11 mouse cellular contexts compared by ENCODE assay signal in genomic region chr10:92161501-92161900, GRCm38 (mm10).
A peak's percentile ranks its signal among the peaks of the same experiment; 100 is the strongest.
DNase-seq lines count a peak whose midpoint lies in the region; ATAC-seq and TF ChIP-seq lines count a peak whose summit lies in the region.
"Had no signal": no experiment of that assay in that cellular context is flagged by ENCODE, and none has a peak within 500 bp of the region (broad histone marks: within the 10 kb centered on the region; RNA-seq: fewer than 3 reads in every experiment).

No protein-coding gene starts in this region.

- no peak for DNase-seq in kidney, postnatal 0 days (ENCODE audit: low spot score)
- DNase-seq in kidney, postnatal 10 days = no peak
- DNase-seq in midbrain, embryonic 11.5 days (ENCODE audit: low spot score, missing footprints) = peak; percentile 91
- no peak for DNase-seq in thymus, postnatal 25 days
- DNase-seq in thymus, postnatal 36 days = no peak
- no peak for DNase-seq in thymus, adult 2 months
- DNase-seq in kidney, postnatal 4 days = no peak
- DNase-seq: lung, postnatal 10 days had no signal

- no peaks in the 10 kb centered on the region for H3K36me3 ChIP-seq in kidney, postnatal 0 days (ENCODE audit: insufficient read depth, low read length)
- H3K36me3 ChIP-seq in forebrain, embryonic 15.5 days = no peaks in the 10 kb centered on the region
- H3K36me3 ChIP-seq in midbrain, embryonic 11.5 days (ENCODE audit: control insufficient read depth, insufficient read depth, low read length) = no peaks in the 10 kb centered on the region
- no peaks in the 10 kb centered on the region for H3K36me3 ChIP-seq in thymus, adult 2 months (ENCODE audit: control insufficient read depth, insufficient read depth, low read length)
- H3K36me3 ChIP-seq: stomach, embryonic 15.5 days had no signal

- H3K4me1 ChIP-seq in kidney, postnatal 0 days (replicated peaks; ENCODE audit: insufficient read depth, low read length) = no peaks in the 10 kb centered on the region
- peaks cover 25% of the 10 kb centered on the region for H3K4me1 ChIP-seq in forebrain, embryonic 15.5 days
- H3K4me1 ChIP-seq in midbrain, embryonic 11.5 days (ENCODE audit: control insufficient read depth, insufficient read depth, low read length) = peaks cover 6% of the 10 kb centered on the region; the same call in 1 of the 2 replicates
- no peaks in the 10 kb centered on the region for H3K4me1 ChIP-seq in thymus, adult 2 months (replicated peaks; ENCODE audit: control insufficient read depth, insufficient read depth, low read length)

- H3K4me3 ChIP-seq in kidney, postnatal 0 days (replicated peaks; ENCODE audit: low read depth, low read length) = no peak overlapping the region
- H3K4me3 ChIP-seq in forebrain, embryonic 15.5 days = peak overlapping the region; percentile 34
- peak overlapping the region; percentile 38 for H3K4me3 ChIP-seq in midbrain, embryonic 11.5 days (ENCODE audit: low read depth, low read length)
- no peak overlapping the region for H3K4me3 ChIP-seq in thymus, adult 2 months (ENCODE audit: control insufficient read depth, insufficient read depth, low read length)

- no peak for ATAC-seq in kidney, postnatal 0 days (replicated peaks; ENCODE audit: low FRiP score, low read depth)
- no peak for ATAC-seq in forebrain, embryonic 15.5 days (replicated peaks)
- ATAC-seq in midbrain, embryonic 11.5 days (ENCODE audit: low FRiP score) = no peak

- no peaks in the 10 kb centered on the region for H3K9me3 ChIP-seq in kidney, postnatal 0 days (replicated peaks; ENCODE audit: low read length)
- no peaks in the 10 kb centered on the region for H3K9me3 ChIP-seq in forebrain, embryonic 15.5 days
- no peaks in the 10 kb centered on the region for H3K9me3 ChIP-seq in midbrain, embryonic 11.5 days (ENCODE audit: control insufficient read depth, low read length)
- H3K9me3 ChIP-seq: stomach, embryonic 15.5 days had no signal

- no peak for TF ChIP-seq CTCF in kidney, postnatal 0 days (IDR thresholded peaks at IDR 0.05; ENCODE audit: low read depth)
- TF ChIP-seq CTCF in thymus, adult 2 months (IDR thresholded peaks at IDR 0.05; ENCODE audit: borderline replicate concordance, control insufficient read depth, extremely low read depth, insufficient read depth, low read length, poor library complexity) = no peak

- WGBS in kidney, postnatal 0 days = 11% methylated on average over 9 of the region's 9 CpGs
- WGBS in forebrain, embryonic 15.5 days = 2% methylated on average over 9 of the region's 9 CpGs
- 4% methylated on average over 9 of the region's 9 CpGs for WGBS in midbrain, embryonic 11.5 days
- 35% methylated on average over 9 of the region's 9 CpGs for WGBS in thymus, adult 2 months

- H3K27me3 ChIP-seq in kidney, postnatal 0 days (ENCODE audit: insufficient read depth, low read length) = no peaks in the 10 kb centered on the region
- H3K27me3 ChIP-seq in forebrain, embryonic 15.5 days = peaks cover under 1% of the 10 kb centered on the region; the same call in 1 of the 2 replicates
- no peaks in the 10 kb centered on the region; the same call in 1 of the 2 replicates for H3K27me3 ChIP-seq in midbrain, embryonic 11.5 days (ENCODE audit: control insufficient read depth, insufficient read depth, low read length)
- H3K27me3 ChIP-seq in thymus, adult 2 months (ENCODE audit: control insufficient read depth, insufficient read depth, low read length) = no peaks in the 10 kb centered on the region
- H3K27me3 ChIP-seq: CH12.LX; stomach, embryonic 15.5 days had no signal

- TF ChIP-seq POLR2A in thymus, adult 2 months (IDR thresholded peaks at IDR 0.05; ENCODE audit: control insufficient read depth, extremely low read depth, insufficient read depth, low read length, poor library complexity) = no peak

- no peak overlapping the region for H3K27ac ChIP-seq in kidney, postnatal 0 days
- peak overlapping the region; percentile 67 for H3K27ac ChIP-seq in forebrain, embryonic 15.5 days (replicated peaks)
- peak overlapping the region; percentile 71 for H3K27ac ChIP-seq in midbrain, embryonic 11.5 days (ENCODE audit: low read depth, low read length)
- no peak overlapping the region for H3K27ac ChIP-seq in thymus, adult 2 months (ENCODE audit: control insufficient read depth, insufficient read depth, low read length)
- H3K27ac ChIP-seq: stomach, embryonic 15.5 days had no signal

- H3K9ac ChIP-seq in kidney, postnatal 0 days (ENCODE audit: low read depth, low read length) = no peak overlapping the region
- H3K9ac ChIP-seq in forebrain, embryonic 15.5 days (replicated peaks) = peak overlapping the region; percentile 41
- H3K9ac ChIP-seq in midbrain, embryonic 11.5 days (ENCODE audit: low read length) = peak overlapping the region; percentile 66
- H3K9ac ChIP-seq: stomach, embryonic 15.5 days had no signal

- 0 out of 2 replicates have a peak overlapping the region, but pooled peaks have one; percentile 19 for H3K4me2 ChIP-seq in kidney, postnatal 0 days (ENCODE audit: low read length)
- H3K4me2 ChIP-seq in forebrain, embryonic 15.5 days (replicated peaks) = peak overlapping the region; percentile 38
- peak overlapping the region; percentile 50 for H3K4me2 ChIP-seq in midbrain, embryonic 11.5 days

Comparison
In these comparisons a context has a peak if more than half of its experiments do, and no peak if none do; other contexts are left out.
1. H3K27ac ChIP-seq: peak in forebrain, embryonic 15.5 days (single experiment) and midbrain, embryonic 11.5 days (single experiment); none in kidney, postnatal 0 days (single experiment) and thymus, adult 2 months (single experiment).
2. H3K4me3 ChIP-seq: peak in forebrain, embryonic 15.5 days (single experiment) and midbrain, embryonic 11.5 days (single experiment); none in kidney, postnatal 0 days (single experiment) and thymus, adult 2 months (single experiment).
3. Peak in every context shown above with its lines, with median percentiles within 50 percentile points of each other: H3K4me2 ChIP-seq.